Mouse (Mus musculus) limb, embryonic 12.5 days (tissue): ENCODE measurements at regions not wholly inside any gene's neighbourhood (a gene's known extent, or its start where the extent isn't known, plus 50 kb on each side); places are given as distances from the start of the nearest gene placed in this dataset.

Experiments used
- ATAC-seq: fragments of 200-750 bp; cut with Nextera tagmentation; 2 replicates; pipeline ENCODE4 v1.8.0; 2017; ENCODE audit warnings: low read depth, moderate TSS enrichment; ENCODE audit not compliant: insufficient number of reproducible peaks, insufficient read depth, low FRiP score, low TSS enrichment
- H3K27ac ChIP-seq: fragments of 300-500 bp; sonication (generic); 2 replicates; pipeline ENCODE4 v1.5.1; 2016; ENCODE audit warnings: mild to moderate bottlenecking, moderate library complexity
- H3K27me3 ChIP-seq: fragments of 300-500 bp; sonication (generic); 2 replicates; pipeline ENCODE4 v1.6.1; 2016; ENCODE audit warnings: mild to moderate bottlenecking, moderate library complexity
- H3K36me3 ChIP-seq: fragments of 300-500 bp; sonication (generic); 2 replicates; pipeline ENCODE4 v1.6.1; 2016; ENCODE audit warnings: mild to moderate bottlenecking, moderate library complexity
- H3K4me1 ChIP-seq: fragments of 300-500 bp; sonication (generic); replicated peaks from 2 replicates; pipeline ENCODE4 v1.6.1; 2016
- H3K4me2 ChIP-seq: fragments of 300-500 bp; sonication (generic); 2 replicates; pipeline ENCODE4 v1.6.1; 2016; ENCODE audit warnings: mild to moderate bottlenecking, moderate library complexity
- H3K4me3 ChIP-seq: fragments of 300-500 bp; sonication (generic); replicated peaks from 2 replicates; pipeline ENCODE4 v1.5.1; 2016; ENCODE audit warnings: mild to moderate bottlenecking
- H3K9ac ChIP-seq: fragments of 300-500 bp; sonication (generic); replicated peaks from 2 replicates; pipeline ENCODE4 v1.6.1; 2016; ENCODE audit warnings: mild to moderate bottlenecking, moderate library complexity
- H3K9me3 ChIP-seq: fragments of 300-500 bp; sonication (generic); 2 replicates; pipeline ENCODE4 v1.6.1; 2016; ENCODE audit warnings: mild to moderate bottlenecking, moderate library complexity
- WGBS: fragments of 180-500 bp; shearing (Covaris S2); methylation state at CpG from one replicate; pipeline ENCODE4 v1.1.7; 2016; 5-methylcytosine and 5-hydroxymethylcytosine counted together

- no peak for ATAC-seq
Measured at GRCm38 (mm10) chr8:101466363-101466762, 1319.1 kb downstream of the Cdh11 start.

GRCm38 (mm10) chr8:101462515-101462914 is 1322.9 kb downstream of the Cdh11 start:
- H3K4me1 ChIP-seq = no peaks in the 10 kb centered on the region
- H3K36me3 ChIP-seq = no peaks in the 10 kb centered on the region
- WGBS = 91% methylated on average over 1 of the region's 1 CpGs
- H3K9me3 ChIP-seq = no peaks in the 10 kb centered on the region
- no peak overlapping the region for H3K9ac ChIP-seq
- H3K4me3 ChIP-seq = no peak overlapping the region
- H3K4me2 ChIP-seq = no peak overlapping the region
- no peak overlapping the region for H3K27ac ChIP-seq
- no peak for ATAC-seq
- H3K27me3 ChIP-seq = no peaks in the 10 kb centered on the region

More at GRCm38 (mm10) chr8:101466363-101466762, 1319.1 kb downstream of the Cdh11 start:
- no peak overlapping the region for H3K9ac ChIP-seq
- no peak overlapping the region for H3K27ac ChIP-seq
- no peaks in the 10 kb centered on the region for H3K27me3 ChIP-seq
- no peaks in the 10 kb centered on the region for H3K9me3 ChIP-seq
- 75% methylated on average over 3 of the region's 3 CpGs for WGBS
- H3K4me2 ChIP-seq = no peak overlapping the region
- no peaks in the 10 kb centered on the region for H3K4me1 ChIP-seq
- H3K36me3 ChIP-seq = no peaks in the 10 kb centered on the region
- no peak overlapping the region for H3K4me3 ChIP-seq

GRCm38 (mm10) chr8:101444730-101445129 is 1340.7 kb downstream of the Cdh11 start:
- no peaks in the 10 kb centered on the region for H3K9me3 ChIP-seq
- no peak for ATAC-seq
- H3K9ac ChIP-seq = no peak overlapping the region
- no peak overlapping the region for H3K4me2 ChIP-seq
- no peaks in the 10 kb centered on the region for H3K4me1 ChIP-seq
- WGBS = 83% methylated on average over 1 of the region's 1 CpGs
- H3K27me3 ChIP-seq = no peaks in the 10 kb centered on the region
- H3K36me3 ChIP-seq = no peaks in the 10 kb centered on the region
- no peak overlapping the region for H3K27ac ChIP-seq
- H3K4me3 ChIP-seq = no peak overlapping the region

GRCm38 (mm10) chr8:101442563-101442962 is 1342.9 kb downstream of the Cdh11 start:
- 89% methylated on average over 2 of the region's 2 CpGs for WGBS
- no peak overlapping the region for H3K4me3 ChIP-seq
- no peak for ATAC-seq
- H3K9me3 ChIP-seq = no peaks in the 10 kb centered on the region
- no peak overlapping the region for H3K27ac ChIP-seq
- H3K9ac ChIP-seq = no peak overlapping the region
- no peaks in the 10 kb centered on the region for H3K36me3 ChIP-seq
- no peaks in the 10 kb centered on the region for H3K4me1 ChIP-seq
- H3K4me2 ChIP-seq = no peak overlapping the region
- H3K27me3 ChIP-seq = no peaks in the 10 kb centered on the region

DNA sequence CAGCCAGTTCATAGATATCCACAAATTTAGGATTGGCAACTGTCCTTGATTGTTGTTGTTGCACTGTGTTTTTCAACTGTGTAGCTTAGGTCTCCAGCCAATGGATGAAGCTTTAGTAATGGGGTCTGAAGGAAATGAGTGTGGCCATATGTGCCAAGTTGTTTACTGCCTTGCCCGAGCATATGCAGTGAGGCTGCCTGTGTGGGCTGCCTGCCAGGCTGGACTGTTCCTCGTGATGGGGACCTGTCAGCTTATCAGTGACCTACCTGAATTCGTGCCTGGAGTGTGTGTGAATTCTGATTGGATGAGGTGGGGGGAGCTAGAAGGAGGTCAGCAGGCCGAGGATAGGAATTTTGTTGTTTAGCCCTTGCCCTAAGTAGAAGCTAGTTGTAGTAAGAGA is 1349.8 kb downstream of the Cdh11 start:
- H3K27ac ChIP-seq = no peak overlapping the region
- H3K36me3 ChIP-seq = no peaks in the 10 kb centered on the region
- WGBS = 42% methylated on average over 4 of the region's 4 CpGs
- H3K4me1 ChIP-seq = no peaks in the 10 kb centered on the region
- H3K4me3 ChIP-seq = no peak overlapping the region
- ATAC-seq = no peak
- no peaks in the 10 kb centered on the region for H3K9me3 ChIP-seq
- H3K9ac ChIP-seq = no peak overlapping the region
- no peaks in the 10 kb centered on the region for H3K27me3 ChIP-seq
- no peak overlapping the region for H3K4me2 ChIP-seq
